Mouse (Mus musculus): ENCODE measurements around the gene Itsn1.

Gene Itsn1

GRCm38 (mm10) chr16:91729066-91729482, at the start of gene Itsn1:
TSS of gene Itsn1 (plus strand) at chr16:91729281.
- DNase-seq: peak; percentile 100

GRCm38 (mm10) chr16:91680656-91681055, 48.4 kb upstream of the Itsn1 start:
- DNase-seq: peak; percentile 30

DNA sequence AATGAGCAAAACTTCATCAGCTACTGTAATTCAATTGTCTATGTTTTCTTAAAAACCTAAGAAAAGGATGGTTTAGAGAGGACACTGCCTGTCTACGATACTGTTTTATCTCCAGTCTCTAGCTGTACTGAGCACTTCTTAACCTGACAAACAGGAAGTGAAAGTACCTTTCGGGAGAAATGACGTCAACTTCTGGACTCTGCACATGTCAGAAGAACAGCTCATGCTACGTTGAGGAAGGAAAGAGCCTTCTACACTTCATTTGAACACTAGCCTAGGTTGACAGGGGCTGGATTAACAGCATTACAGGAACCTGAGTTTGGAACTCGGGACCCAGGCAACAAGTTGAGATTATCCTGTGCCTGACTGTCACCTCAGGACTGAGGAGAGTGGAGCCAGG, 43.6 kb upstream of the Itsn1 start:
- no peak for DNase-seq

DNA sequence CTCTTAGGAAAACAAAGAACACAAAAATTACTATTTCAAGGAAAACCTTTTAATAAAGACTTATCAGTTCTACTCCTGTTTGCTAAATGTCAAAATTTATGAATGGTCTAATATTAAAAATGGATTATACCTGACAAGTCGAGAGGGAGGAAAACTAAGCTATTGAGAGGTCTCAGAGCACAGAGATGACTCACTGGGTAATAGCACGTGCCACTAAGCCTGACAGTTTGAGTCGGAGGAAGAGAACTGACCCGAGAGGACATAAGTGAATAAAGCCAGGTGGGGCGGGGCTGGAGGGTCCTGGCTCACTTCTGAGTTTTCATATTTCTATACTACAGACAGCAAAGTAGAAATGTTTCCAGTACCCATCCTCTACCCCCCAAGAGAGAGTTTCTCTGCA, 42.7 kb upstream of the Itsn1 start:
- peak; percentile 69 for DNase-seq

GRCm38 (mm10) chr16:91688023-91688618, 41.0 kb upstream of the Itsn1 start:
- peak; percentile 55 for DNase-seq

DNA sequence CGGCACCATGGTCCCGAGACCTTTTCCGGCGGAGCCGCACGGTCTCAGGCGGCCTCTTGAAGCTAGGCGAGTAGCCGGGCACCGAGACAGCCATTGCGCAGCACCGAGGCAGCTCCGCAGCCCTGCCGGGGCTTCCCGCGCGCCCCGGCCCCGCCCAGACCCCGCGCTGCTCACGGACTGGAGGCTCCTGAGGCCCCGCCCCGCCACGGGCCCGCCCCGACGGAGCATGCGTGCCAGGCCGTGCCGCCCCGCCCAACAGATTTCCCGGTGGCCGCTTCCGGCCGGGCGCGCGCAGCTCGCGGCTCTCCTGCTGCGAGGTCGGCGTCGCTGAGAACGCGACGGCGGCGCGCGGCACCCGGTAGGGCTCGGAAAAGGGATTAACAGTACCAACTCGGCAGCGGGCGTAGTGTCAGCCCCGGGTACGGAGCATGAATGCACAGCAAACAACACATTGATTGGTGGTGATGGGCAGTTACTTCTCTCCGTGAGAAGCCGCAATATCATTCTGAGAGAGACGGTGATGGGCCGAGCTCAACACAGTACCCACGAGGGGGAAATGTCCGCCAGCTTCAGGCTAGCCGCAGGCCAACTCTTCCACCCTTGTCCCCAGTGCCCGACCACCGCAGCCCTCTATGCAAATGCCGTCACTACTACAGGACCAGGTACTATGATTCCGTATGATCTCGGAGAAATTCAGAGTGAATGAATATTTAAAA, 40.3 kb upstream of the Itsn1 start, which contains the start of gene Donson:
Gene Donson, minus strand, starts transcription at position 152 of the 716 bp plus-strand sequence.
- peak; percentile 100 for DNase-seq

DNA sequence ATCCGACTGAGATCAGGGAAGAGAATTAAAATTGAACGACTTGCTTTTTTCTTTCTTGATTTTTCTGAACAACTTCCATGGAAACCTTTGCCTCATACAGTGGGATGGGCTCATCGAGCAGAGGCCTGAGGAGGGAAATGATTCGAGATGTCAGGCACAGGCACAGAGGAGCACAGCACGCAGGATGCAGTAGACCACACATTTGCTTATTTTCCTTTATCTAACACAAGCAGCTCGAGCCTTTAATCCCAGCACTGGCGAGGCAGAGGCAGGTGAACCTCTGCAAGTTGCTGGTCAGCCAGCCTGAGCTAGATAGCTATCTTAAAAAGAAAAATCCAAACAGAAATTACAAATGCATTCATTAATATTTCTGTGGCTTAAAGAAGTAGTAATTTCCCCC, 39.3 kb upstream of the Itsn1 start:
- DNase-seq: peak; percentile 79

- DNase-seq: peak; percentile 95
Observed at GRCm38 (mm10) chr16:91694455-91695084, 34.5 kb upstream of the Itsn1 start.

DNA sequence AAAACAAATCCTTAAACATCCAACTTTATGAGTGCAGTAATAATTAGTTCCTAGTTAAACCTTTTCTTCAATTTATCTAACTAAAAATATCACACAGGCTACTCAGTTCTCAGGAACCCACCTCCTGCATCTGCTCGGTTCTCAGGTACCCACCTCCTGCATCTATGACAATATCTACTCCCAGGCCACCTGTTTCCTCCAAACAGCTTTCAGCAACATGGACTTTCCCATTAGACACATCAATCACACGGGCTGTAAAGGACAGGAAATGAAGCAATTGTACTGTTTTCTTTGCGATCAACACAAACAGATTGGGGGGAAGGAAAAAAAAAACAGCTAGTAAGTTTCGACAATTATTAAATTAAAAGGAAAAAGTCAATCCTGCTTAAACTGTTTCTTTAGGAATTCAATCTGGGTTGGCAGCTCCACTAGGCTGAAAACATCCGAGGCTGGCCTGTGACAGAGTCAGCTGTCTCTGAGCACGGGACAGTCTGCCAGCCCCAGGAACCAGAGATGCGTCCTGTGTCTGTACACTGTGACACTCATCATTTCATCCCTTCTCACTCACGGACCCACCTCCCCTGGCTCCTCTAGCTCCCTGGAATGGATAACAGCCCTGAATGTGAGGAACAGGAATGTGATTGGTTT, 33.8 kb upstream of the Itsn1 start:
- DNase-seq: no peak

DNA sequence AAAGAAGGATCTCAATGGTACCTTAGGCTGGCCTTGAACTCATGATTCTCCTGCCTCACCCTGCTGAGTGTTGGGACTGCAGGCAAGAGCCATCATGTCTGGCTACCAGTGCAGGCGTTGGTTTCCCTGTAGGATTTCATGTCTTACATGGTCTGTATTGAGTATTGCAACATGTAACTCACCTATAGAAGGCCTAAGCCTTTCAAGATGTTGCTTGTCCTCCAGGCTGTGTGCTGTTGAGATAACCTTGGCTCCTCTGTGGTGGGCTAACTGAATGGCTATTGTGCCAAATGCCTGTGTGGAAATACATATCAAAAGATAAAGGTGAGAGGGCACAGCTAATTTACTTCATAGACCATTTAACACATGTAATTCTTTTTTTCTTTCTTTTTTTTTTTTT, 30.1 kb upstream of the Itsn1 start:
- DNase-seq: no peak

- peak; percentile 86 for DNase-seq
Observed at GRCm38 (mm10) chr16:91701908-91702307, 27.2 kb upstream of the Itsn1 start.

- no peak for DNase-seq
Observed at GRCm38 (mm10) chr16:91702771-91703188, 26.3 kb upstream of the Itsn1 start.

DNA sequence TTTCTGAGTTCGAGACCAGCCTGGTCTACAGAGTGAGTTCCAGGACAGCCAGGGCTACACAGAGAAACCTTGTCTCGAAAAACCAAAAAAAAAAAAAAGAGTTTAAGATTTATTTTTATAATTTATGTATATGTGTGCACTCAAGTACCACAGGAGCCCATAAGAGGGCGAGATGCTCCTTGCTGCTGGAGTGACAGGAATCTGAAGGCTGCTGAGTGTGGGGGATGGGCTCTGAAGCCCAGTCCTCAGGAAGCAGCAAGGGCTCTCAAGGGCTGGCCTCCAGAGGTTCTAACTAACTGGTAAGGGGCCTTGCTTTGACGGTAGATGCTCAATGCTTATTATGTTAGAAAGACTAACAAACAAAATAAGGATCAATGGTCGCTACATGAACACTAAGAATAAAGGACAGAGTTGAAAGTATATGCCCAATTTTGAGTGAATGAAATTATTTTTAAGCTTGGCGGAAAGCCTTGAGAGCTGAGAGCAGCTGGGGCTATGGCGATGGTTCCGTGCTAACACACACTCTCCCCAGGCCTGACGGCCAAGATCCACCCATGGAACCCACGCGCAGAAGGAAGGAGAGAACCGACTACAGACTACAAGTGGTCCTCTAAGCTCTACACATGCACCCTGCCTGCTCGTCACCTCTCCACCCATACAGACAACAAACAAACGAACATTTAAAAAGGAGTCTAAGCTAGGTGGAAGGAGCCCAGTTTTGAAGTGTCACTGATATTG, 24.3 kb upstream of the Itsn1 start:
- no peak for DNase-seq

DNA sequence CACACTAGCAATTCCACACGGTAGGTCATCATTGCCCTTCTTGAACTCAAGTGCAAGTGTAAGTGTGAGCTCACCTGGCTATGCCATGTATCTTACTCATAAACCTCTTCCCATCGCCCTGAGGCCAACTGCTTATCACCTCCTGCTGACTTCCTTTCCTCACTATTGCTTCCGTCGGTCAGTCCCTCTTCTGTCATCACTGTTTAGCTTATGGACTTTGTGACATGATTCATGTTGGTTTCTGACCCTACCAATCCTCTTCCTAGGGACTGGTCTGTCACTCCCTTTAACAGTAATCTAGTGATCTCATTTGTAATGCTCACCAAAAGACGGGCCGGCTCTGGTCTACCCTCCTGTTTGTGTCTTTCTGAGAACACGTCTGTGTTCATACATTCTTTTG, 18.8 kb upstream of the Itsn1 start:
- no peak for DNase-seq

DNA sequence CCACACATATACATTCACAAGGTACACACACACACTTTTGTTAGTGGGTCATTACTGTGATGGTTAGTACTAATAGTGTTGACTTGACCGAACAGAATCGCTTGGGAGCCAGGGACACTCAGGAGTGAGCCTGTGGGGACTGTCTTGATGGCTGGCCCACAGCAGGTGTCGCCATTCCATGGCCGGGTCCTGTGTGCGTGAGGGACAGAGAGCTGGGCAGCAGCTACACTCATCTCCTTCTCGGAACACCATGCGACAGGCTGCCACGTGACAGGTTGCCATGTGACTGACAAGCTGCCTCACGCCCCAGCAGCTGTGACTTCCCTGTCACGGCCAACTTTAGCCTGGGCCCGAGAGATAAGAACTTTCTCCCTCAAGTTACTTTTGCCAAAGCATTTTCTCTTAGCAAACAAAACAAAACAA, 12.1 kb upstream of the Itsn1 start:
- peak; percentile 98 for DNase-seq

DNA sequence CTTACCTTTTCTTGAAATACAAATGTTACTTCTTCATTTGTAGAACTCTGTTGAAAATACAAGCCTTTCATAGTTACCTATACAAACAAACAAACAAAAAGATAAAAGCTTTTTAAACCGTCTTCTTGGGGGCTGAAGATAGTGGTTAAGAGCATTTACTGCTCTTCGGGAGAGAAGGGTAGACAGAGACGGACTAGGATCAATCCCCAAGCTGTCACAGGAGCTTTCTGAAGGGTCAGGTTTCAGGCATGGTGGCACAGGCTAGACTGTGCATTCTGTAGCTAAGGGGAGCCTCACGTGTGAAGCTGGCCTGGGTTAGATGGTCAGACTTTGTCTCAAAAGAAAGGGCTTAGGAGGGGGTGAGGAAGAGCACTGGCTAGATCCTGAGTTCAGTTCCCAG, 11.7 kb upstream of the Itsn1 start:
- DNase-seq: no peak

- peak; percentile 95 for DNase-seq
Observed at GRCm38 (mm10) chr16:91724247-91724646, 4.8 kb upstream of the Itsn1 start.

DNA sequence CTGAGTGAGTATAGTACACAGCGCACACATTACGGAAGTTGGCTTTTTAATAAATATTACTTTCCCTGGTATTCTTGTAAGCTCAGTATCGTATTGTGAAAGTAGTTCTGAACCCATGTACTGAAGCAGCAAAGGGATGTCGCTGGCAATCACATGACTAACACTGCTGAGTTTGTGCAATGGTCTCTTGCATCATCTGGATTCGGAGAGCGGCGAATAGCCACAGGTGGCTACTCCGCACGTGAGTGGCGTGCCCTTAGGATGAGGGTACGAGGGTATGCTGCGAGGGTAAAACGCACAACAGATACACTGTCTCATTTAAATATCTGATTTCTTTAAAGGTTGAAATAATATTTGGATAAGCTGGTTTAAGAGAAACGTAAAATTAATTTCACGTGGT, 1.6 kb upstream of the Itsn1 start:
- peak; percentile 95 for DNase-seq

DNA sequence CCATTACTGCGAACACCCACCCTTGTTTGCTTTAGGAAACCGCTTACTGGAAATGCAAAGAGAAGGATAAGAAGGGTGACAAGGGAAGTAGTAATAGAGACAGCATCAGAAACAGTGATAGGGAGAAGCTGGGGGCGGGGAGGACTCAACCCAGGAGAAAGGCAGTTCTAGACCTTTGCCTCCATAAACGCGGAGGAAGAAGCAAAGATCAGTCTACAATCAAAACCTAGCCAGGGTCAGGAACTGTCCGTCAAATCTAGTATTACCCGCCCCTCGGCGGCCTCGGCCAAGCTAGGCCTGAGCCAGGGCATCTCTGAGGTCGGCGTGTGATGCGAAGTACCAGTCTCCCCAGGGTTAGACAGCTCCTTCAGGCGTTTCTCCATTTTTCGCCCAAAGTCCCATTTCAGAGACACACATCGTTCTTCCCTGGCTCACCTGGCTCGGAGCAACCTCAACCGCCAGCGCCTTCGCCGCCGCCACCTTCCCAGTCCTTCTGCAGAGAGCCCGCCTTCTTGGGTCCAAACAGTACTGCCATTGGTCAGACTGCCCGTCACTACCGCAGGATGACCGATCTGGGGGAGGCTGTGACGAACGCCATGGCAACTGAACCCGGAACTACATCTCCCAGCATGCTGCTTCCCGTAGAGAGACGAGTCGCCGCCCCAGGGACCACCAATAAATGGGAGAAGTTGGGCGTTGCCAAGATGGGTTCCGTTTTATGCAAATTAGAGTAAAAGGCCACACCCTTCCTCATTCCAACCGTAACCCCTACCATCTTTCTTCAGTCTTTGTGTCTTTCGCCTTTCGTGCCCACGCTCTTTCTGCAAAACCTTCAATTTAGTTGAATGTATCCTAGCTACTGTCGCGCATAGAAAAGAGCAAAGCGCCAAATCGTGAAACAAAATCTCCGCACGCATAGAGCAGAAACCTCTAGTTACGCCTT, 687 bp upstream of the Itsn1 start, which contains the start of gene Cryzl1:
Gene Cryzl1, minus strand, starts transcription at position 853 of the 943 bp plus-strand sequence.
- DNase-seq: peak; percentile 100

- no peak for DNase-seq
Observed at GRCm38 (mm10) chr16:91729821-91730441, 850 bp downstream of the Itsn1 start.

GRCm38 (mm10) chr16:91730446-91730845, 1.4 kb downstream of the Itsn1 start:
- DNase-seq: peak; percentile 94
